Mouse (Mus musculus) E14TG2a.4 (cell line): Measurements from ENCODE around the gene Oscp1.

Experiments used
- H3K27me3 ChIP-seq: 2 replicates; pipeline ENCODE4 v1.6.1; 2014; ENCODE audit warnings: low read length, control low read depth; ENCODE audit not compliant: insufficient read depth
- H3K36me3 ChIP-seq: 2 replicates; pipeline ENCODE4 v1.6.1; 2014; ENCODE audit warnings: low read length, control low read depth; ENCODE audit not compliant: insufficient read depth
- H3K4me1 ChIP-seq: replicated peaks from 2 replicates; pipeline ENCODE4 v1.6.1; 2014; ENCODE audit warnings: low read depth, low read length, control low read depth
- H3K4me3 ChIP-seq: replicated peaks from 2 replicates; pipeline ENCODE4 v1.5.1; 2014; ENCODE audit warnings: mild to moderate bottlenecking, low read length
- H3K9me3 ChIP-seq: 2 replicates; pipeline ENCODE4 v1.6.1; 2014; ENCODE audit warnings: low read length, control low read depth
- CTCF ChIP-seq: conservative IDR thresholded peaks from 2 replicates; pipeline ENCODE4 v1.5.1; 2014; ENCODE audit warnings: low read length
- NANOG ChIP-seq: IDR thresholded peaks from 2 replicates; pipeline ENCODE4 v1.6.1; 2014; ENCODE audit warnings: borderline replicate concordance, low read length, mixed read lengths
- POU5F1 ChIP-seq: IDR thresholded peaks from 2 replicates; pipeline ENCODE4 v1.6.1; 2014; ENCODE audit warnings: low read length, borderline replicate concordance

The Oscp1 gene

DNA sequence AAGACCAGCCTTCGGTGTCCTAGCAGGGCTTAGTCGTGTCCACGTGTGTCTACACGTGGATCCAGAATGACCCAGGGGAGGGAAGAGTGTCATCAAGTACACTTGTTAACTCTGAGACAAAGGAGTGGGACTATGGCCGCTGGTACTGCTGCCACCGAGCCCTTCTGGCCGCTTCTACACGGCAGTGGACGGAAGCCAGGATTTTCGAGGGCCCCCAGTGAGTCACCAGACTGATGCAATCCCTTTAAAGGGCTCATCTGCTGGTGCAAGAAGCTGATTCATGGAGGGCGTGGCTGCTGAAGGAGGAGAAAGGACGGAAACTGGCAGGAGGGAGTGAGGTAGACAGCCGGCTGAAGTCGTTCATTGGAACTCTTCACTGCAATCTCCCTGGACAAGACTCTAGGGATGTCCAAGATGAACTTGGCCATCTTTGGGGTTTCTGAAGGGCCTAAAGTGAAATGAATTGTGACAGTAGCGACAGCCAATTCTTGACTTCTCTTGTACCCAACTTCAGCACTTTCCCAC is 44.8 kb downstream of the Oscp1 start:
- Histone ChIP-seq H3K4me1 (peaks cover 89% of the 10 kb centered on the region), H3K36me3 (peaks cover 40% of the 10 kb centered on the region), H3K9me3 (no peaks in the 10 kb centered on the region), H3K27me3 (peaks cover 3% of the 10 kb centered on the region; the same call in 1 of the 2 replicates), H3K4me3 (peak overlapping the region; percentile 98)
- TF ChIP-seq NANOG (no peak), POU5F1 (no peak), CTCF (no peak)

DNA sequence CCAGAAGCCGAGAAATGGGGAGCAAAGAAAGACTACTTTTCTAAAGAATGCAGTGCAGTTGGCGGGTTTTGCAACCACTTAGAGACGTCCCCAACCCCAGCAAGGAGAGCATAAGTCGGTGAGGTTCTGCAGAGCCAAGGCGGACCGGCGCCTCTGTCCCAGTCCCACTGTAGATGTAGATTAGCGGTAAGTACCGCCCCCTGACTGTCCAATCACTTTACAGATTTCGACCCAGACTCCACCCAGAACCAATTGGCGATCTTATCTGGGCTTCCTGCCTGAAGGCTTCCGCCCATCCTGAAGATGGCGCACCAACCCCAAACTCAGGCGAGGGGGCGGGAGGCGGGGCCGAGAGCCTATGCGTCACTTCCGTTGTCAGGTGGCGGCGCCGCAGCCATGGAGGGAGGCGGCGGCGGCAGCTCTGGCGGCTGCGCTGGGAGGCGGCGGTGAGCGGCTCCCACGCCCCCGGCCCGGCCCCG is 45.3 kb downstream of the Oscp1 start, which contains the start of gene Stk40:
Stk40 (plus strand) TSS at position 368 of the 479 bp plus-strand sequence.
- Histone ChIP-seq H3K4me3 (peak within 1 kb of the TSS; percentile 98), H3K36me3 (peaks cover 38% of the 10 kb centered on the region), H3K9me3 (no peaks in the 10 kb centered on the region), H3K27me3 (peaks cover 3% of the 10 kb centered on the region; the same call in 1 of the 2 replicates), H3K4me1 (peaks cover 89% of the 10 kb centered on the region)
- TF ChIP-seq POU5F1 (no peak), NANOG (no peak), CTCF (no peak)

DNA sequence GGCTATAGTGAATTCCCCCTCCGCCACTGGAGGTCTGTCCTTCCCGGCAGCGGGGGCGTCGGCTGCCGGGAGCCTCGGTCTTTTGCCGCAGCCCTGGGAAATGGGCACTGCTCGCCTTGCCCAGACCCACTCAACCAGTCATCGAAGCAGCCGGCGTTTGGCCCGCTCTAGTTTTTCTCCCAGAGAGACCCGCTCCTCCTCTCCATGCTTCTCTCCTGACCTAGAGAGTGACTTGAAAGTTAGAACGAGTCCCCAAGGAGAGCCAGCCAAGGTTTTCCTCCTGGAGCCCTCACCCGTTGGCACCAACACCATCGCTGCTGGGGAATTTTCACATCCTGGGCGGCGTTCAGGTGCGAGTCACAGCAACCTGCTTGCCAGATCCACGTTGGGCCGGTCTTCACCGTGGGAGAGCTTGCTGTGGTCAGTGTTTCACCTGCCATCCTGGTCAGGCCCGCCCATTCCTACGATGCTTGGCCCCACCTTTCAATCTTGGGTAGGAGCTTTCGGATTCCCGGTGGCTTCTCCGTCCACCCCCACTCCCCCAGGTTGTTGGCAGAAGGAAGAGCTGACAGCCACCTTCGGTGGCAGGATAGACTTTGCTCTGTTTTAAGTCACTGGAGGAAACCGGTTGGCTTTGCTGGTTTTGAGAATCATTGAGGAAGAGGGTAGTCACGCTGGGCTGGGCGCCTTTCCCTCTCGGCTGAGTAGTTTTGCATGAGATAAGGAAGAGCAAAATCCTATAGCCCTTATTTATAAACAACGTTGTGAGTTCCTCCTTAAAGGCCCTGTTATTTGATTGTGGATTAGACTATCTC is 46.1 kb downstream of the Oscp1 start:
- Histone ChIP-seq H3K9me3 (no peaks in the 10 kb centered on the region), H3K4me1 (peaks cover 89% of the 10 kb centered on the region), H3K4me3 (peak overlapping the region; percentile 98), H3K27me3 (peaks cover 3% of the 10 kb centered on the region; the same call in 1 of the 2 replicates), H3K36me3 (peaks cover 34% of the 10 kb centered on the region)
- TF ChIP-seq POU5F1 (no peak), CTCF (no peak), NANOG (no peak)

DNA sequence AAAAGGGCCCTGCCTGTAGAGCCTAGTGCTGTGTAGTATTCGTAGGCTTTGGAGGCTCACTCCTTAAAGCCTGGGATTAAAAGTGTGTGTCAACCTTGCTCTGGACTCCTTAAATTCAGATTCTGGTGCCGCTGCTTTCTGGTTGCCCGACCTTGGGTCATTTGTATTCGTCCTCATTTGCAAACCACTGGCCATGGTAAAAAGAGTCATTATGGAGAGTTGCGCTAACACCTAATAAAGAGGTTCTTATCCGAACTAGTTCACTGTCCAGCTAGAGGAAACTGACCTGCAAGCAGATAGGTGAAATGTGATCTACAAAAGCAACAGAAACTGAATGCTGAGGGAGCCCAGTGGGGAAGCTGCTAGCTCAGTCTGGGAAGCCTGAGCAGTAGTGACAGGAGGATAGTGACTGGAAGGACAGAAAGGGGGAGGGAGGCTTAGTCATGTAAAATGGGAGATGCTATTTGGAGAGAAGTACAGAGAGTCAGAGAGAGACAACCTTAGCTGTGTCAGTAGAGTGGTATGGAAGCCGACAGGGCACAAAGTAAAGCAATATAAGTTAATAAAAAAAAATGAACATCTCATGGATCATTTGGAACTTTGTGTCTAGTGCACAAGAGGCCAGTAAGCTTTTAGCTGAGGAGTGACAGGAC is 46.9 kb downstream of the Oscp1 start:
- H3K9me3 ChIP-seq = no peaks in the 10 kb centered on the region
- H3K27me3 ChIP-seq = peaks cover 3% of the 10 kb centered on the region; the same call in 1 of the 2 replicates
- peaks cover 89% of the 10 kb centered on the region for H3K4me1 ChIP-seq
- peak overlapping the region; percentile 98 for H3K4me3 ChIP-seq
- H3K36me3 ChIP-seq = peaks cover 28% of the 10 kb centered on the region
- TF ChIP-seq NANOG (no peak), CTCF (no peak), POU5F1 (no peak)

DNA sequence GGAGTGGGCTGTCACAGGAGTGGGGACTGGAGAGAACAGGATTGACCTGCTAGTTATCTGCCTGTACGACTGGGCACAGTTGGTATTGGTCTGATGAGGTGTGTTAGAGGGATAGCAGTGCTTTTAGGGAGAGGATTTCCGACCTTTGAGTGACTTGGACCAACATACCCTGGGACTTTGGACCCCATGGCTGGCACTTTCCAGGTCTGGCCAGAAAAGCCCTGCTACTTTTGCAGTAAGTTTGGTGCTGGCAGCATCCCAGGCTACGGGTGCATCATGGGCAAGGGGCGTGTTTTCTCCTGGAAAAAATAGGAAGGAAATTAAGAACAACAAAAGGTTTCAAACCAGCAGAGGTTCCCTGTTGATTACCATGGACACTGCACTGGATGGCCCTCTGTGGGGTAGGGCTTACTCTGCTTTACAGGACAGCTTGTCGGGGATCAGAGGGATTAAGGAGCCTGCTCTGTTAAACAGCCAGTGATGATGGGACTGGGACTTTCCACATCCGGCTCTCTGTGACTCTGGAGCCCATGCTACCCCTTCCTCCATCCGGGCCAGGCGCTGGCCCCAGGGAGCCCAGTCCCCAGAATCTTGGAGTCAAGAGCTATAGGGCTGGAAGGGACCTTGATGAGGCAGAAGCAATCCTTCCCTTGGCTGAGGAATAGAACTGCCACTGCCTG is 49.8 kb downstream of the Oscp1 start:
- TF ChIP-seq CTCF (no peak), POU5F1 (no peak)
- Histone ChIP-seq H3K4me1 (peaks cover 89% of the 10 kb centered on the region), H3K36me3 (peaks cover 16% of the 10 kb centered on the region; the same call in 1 of the 2 replicates), H3K9me3 (no peaks in the 10 kb centered on the region), H3K4me3 (no peak overlapping the region; the same call in 1 of the 2 replicates), H3K27me3 (peaks cover 3% of the 10 kb centered on the region; the same call in 1 of the 2 replicates)

DNA sequence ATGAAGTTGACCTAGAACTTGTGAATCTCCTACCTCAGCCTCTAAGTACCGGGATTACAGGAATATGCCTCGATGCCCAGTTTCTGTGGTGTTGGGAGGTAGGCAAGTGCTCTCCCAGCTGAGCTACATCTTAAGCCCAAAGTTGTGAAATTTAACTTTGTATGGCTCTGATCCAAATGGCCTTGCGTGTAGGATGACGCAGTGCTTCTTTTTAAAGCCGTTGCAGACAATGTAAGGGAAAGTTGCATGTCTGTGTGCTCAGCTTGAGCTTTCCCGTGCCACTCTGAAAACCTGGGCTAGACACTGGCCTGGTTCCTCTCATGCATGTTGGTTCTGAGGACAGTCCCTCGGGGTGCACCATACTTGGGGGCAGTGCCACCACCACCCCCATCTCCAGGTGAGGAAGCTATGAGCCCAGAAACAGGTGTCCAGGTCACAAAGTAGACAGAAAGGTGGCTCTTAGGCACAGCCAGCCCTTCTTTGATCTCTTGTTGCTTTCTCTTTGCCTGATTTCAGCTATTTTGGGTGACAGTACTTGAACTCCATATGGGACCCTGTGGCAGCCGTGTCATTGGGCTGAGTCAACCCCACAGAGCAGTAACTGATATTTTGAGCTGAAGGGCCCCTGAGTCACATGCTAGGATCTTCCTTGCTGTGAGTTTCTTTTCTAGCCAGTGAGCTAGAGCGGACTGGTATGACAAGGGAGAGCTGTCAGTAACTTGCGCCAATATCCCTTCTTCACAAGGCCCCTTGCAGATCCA is 51.4 kb downstream of the Oscp1 start:
- peaks cover 21% of the 10 kb centered on the region; the same call in 1 of the 2 replicates for H3K36me3 ChIP-seq
- no peak for TF ChIP-seq NANOG
- TF ChIP-seq POU5F1 = no peak
- TF ChIP-seq CTCF = no peak
- peak overlapping the region; percentile 52 for H3K4me3 ChIP-seq
- no peaks in the 10 kb centered on the region for H3K27me3 ChIP-seq
- no peaks in the 10 kb centered on the region for H3K9me3 ChIP-seq
- H3K4me1 ChIP-seq = peaks cover 94% of the 10 kb centered on the region

DNA sequence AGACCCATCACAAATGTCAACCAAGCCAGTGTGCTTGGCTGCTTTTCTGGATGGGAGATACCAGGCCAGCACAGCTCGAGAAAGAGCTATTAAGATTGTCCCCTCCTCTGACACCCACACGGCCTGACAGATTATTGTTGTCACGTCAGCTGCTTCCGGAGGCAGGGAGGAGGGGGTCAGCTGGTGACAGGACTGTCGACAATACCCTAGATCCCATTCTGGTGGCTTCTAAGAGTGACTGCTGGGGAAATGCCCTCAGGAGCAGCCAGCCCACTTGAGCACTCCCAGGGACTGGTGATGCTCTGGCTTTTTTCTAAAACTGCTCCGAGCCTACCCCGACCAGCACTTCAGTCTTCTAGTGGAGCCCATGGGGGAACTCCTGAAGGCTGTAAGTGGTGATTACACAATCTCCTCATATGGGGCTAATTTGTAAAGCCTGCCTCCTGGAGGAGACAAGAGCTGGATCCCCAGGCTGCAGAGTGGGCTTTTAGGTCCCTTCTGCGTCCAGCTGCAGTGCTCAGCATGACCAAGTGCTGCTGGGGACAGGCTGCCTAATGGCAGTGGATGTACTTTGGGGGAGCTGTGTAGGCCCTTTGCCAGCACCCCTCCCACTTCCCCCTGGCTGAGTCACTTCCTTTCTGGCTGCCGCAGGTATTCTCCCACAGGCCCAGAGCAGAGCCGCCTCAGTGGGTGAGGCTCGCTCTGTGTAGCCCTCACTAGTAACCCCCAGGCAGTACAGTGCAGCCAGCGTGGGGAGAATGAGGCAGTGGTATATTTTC is 52.2 kb downstream of the Oscp1 start:
- Histone ChIP-seq H3K4me1 (peaks cover 88% of the 10 kb centered on the region), H3K27me3 (no peaks in the 10 kb centered on the region), H3K9me3 (no peaks in the 10 kb centered on the region), H3K36me3 (peaks cover 22% of the 10 kb centered on the region; the same call in 1 of the 2 replicates), H3K4me3 (peak overlapping the region; percentile 52)
- TF ChIP-seq POU5F1 (no peak), CTCF (no peak), NANOG (no peak)
